Mouse (Mus musculus) left cerebral cortex, adult 9 months (tissue): ENCODE measurements around the gene Pik3ap1.
"Not testable (repeated sequence)": the region's sequence is repeated elsewhere in the genome, so short reads cannot be mapped to it uniquely, and the experiment has no call there.

Experiments used
- DNase-seq, 2 experiments: peaks; one replicate each; pipeline ENCODE4 v3.0.0; 2022; ENCODE audit warnings: low spot score in 2 of 2

The Pik3ap1 gene

DNA sequence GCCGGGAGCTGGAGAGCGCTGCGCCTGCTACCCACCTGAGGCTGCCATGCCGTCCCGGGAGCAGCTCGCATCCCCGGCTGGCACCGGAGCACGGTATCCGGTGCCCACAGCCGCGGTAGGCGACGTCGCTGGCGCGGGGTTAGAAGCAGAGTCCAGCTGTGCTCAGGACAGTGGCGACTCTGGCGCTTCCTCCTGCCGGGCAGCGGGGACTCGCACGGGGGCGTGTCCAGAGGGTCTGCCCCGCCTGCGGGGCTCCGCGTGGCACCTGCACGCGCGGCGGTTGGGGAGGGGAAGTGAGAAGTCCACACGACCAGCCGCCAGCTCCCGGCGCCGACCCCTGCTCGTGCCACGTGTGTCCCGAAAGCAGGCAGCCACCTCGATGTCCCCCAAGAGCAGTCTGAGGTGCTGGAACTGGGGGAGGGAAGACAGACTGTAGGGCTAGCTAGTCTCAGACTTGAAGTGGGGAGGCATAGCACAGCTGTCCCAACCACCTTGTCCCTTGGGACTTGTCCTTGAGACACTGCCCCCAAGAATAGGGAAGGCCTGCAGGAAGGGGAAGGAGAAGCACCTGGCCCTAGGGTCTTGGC, at the start of gene Pik3ap1:
TSS of gene Pik3ap1 (minus strand) at position 181 of the 587 bp plus-strand sequence.
- DNase-seq, result no peak

DNA sequence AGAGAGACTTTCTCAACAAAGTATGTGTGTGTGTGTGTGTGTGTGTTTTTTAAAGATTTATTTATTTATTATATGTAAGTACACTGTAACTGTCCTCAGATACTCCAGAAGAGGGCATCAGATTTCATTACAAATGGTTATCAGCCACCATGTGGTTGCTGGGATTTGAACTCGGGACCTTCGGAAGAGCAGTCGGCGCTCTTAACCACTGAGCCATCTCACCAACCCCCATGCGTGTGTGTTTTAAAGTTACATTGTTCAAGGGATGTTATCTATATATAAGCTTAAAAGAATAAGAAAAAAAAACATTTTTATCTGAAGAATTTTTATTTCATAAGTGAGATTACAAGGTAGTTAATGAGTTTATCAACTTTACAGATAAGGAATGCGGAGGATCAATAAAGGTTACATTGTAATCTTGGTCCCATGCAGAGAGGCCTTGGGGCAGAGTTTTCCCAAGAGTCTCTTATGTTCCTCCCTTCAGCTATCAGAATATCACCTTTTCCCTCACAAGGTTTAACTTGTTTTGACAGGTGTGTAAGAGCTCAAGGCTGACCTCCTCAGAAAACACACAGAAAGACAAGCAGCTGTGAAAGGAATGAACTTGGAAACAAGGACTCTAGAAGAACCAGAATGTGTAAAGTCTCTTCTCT, 46.7 kb upstream of the Pik3ap1 start:
- DNase-seq, result not testable (repeated sequence)

DNA sequence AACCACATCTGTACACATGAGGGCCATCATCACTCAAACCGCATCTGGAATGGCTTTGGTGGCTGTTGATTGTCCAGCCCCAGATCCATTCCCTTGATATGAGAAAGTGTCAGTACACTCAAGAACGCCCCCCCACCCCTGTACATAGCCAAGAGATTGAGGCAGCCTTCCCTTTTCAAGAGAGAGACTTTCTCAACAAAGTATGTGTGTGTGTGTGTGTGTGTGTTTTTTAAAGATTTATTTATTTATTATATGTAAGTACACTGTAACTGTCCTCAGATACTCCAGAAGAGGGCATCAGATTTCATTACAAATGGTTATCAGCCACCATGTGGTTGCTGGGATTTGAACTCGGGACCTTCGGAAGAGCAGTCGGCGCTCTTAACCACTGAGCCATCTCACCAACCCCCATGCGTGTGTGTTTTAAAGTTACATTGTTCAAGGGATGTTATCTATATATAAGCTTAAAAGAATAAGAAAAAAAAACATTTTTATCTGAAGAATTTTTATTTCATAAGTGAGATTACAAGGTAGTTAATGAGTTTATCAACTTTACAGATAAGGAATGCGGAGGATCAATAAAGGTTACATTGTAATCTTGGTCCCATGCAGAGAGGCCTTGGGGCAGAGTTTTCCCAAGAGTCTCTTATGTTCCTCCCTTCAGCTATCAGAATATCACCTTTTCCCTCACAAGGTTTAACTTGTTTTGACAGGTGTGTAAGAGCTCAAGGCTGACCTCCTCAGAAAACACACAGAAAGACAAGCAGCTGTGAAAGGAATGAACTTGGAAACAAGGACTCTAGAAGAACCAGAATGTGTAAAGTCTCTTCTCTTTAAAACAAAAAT, 41.2 kb upstream of the Pik3ap1 start:
- not testable (repeated sequence) for DNase-seq

DNA sequence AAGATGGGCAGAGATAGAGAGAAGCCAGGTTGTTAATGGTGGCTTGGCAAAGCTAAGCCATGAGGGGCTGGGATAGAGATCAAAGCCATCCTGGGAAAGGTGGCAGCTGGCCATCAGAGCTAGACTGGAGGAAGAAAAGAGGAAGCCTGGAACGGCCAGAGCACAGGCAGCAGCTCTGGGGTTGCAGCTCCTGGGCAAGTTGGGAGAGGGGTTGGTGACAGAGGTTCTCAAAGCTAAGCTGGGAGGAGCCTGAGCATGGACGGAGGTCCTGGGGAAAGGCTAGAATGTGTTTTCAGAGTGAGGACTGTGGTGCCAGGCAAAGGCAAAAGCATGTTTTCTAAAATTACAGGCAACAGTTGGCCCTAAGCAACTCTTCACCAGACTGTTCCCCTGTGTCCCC, 36.4 kb upstream of the Pik3ap1 start:
- no peak for DNase-seq

DNA sequence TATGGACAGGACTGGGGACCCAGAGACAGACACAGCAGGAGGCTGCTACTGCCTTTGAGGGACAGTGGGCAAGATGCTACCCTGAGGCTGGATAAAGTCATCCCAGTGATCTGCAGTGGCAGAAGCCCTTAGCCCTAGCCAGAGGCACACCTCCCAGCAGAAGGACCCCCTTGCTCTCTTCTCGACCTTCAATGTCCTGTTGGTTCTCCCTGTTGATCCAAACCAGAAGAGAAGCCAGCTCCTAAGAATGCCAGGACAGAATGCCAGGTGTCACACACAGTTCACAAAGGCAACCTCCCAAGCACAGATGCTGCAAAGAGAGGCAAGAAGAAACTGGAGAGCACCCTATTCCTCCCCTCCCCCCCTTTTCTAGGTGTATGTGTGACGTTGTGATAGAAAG, 33.9 kb upstream of the Pik3ap1 start:
- DNase-seq, result no peak

DNA sequence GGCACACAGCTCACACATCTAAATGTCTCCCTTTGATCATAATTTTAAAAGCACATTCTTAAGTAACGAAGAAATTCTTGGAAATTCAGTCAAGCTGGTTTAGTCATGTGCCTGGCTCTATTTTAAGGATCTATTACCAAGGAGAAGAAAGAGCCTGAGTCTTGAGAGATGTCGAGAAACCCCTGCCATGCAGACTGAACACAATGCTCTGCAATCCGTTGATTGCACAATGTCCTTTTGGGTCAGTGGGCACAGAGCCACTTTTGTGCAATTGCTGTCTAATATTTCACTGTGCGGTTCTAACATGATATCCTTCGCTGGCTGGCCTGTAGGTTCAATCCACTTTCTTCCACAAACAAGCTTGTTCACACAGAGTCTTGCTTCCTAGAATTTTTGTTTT, 33.1 kb upstream of the Pik3ap1 start:
- no peak for DNase-seq

DNA sequence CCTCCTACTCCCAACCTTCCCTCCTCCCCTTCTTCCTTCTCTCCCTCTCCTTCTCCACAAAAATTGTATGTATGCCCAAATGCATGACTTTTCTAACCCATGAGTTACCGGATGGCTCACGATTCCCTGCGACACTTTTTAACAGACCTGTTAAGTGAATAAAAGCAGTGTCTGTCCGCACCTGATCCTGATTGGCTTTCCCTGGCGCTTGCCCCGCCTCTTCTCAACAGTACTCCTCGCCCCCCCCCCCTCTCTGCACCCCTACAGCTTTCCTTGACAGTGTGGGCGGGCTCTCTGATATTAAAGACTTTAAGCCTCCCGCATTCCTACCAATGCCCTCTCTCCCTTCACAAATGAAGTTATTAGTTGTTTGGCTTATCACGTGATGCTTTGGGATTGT, 31.3 kb upstream of the Pik3ap1 start:
- no peak for DNase-seq

DNA sequence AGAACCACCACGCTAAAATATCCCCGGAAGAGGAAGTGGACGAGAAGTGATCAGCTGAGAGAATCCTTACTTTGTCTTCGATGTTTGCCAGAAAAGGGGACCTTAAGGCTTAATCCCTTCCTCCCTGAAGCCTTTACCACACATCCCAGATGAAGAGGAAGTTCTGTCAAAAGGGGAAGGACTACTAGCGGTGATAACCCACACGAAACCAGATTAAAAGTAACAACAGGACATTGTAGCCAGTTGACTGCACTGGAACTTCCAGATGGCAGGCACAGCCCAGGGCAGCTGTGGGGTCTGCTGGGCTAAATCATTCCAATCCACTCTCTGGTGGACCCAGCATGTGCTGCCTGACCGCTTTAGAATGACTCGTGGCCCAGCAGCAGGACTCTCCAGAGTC, 17.7 kb upstream of the Pik3ap1 start:
- no peak for DNase-seq

DNA sequence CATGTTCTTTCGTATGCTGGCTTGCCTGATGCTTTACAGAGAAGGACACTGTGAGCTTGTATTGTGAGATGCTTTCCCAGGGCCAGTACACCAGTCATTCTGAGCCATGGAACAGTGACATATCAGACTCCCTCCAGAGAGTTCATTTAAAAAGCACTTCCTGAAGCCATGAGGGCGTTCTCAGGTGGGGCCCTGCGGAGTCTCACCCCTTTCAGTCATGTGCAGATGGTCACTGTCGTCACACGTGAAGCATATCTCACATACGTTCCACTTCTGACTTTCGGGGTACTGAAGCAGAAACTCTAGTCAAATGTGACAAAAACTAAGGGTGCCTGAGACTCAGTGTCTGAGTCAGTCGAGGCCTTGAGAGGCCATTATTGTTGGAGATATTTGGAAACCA, 6.0 kb upstream of the Pik3ap1 start:
- no peak for DNase-seq

DNA sequence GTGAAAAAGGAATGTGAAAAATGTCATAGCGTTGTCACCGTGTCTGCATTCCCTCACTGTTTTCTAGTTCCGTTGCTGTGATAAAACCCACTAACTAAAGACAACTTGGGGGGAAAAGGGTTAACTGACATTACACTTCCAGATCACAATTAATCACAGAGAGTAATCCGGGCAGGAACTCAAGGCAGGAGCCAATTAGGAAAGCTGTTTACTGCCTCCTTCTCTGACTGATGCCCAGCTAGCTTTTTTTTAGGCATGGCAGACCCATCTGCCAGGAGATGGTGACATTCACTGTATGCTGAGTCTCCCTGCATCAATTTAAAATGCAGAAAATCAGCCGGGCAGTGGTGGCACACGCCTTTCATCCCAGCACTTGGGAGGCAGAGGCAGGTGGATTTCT, 4.4 kb upstream of the Pik3ap1 start:
- no peak for DNase-seq

DNA sequence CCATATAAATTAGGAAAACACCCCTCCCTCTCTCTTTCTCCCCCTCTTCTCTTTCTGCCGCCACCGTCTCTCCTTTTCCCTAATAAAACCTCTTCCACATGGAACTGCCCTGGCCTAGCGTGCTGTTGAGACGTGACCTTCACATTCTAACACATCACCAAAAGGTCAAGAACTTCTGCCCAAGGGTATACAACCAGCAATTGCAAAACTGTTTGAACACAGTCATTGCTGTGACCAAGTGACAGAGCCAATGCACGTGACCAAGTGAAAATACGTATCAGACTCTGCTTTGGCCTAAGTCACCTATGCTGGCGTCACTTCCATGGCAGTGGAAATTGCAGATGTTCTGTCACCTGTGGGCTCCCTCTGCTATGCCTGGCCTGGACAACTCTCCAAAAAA, 3.3 kb upstream of the Pik3ap1 start:
- DNase-seq, result no peak

DNA sequence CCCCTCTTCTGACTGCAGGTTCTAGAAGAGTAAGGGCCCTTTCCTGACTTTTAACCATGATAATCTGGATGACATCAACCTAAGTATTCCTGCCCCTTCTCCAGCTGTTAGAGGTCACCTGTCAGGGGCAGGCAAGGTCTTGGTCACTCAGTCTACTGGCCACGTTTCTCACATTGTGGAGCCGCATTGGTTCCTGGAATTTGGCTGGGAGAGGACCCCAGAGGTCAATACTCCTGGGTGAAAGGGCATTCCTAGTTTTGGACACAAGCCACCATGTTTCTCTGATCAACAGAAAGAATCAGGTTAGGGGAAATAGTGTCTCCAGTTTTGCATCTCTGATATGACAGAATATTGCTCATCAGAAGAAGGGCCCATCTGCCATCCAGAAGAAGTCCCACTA, 2.4 kb upstream of the Pik3ap1 start:
- DNase-seq, result no peak

DNA sequence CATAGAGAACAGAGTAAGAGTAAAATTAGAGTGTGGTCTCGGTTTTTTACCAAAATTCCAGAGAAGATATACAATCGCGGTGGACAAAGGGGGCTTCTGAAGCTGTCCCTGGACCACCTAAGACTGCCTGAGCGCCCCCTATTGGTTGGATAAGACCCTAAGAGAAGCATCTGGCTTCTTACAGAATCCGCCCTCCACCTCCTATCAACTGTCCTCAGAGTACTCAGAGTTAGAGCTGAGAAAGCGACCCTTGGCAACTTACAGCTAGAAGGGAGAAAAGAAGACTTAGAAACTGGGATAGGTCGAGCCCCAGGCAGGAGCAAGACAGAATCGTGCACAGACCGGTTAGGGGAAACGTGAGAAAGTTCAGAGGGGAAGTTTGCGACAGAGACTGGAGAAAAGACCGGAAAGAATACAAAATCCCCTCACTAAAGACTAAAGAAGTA, 473 bp downstream of the Pik3ap1 start:
- no peak for DNase-seq

DNA sequence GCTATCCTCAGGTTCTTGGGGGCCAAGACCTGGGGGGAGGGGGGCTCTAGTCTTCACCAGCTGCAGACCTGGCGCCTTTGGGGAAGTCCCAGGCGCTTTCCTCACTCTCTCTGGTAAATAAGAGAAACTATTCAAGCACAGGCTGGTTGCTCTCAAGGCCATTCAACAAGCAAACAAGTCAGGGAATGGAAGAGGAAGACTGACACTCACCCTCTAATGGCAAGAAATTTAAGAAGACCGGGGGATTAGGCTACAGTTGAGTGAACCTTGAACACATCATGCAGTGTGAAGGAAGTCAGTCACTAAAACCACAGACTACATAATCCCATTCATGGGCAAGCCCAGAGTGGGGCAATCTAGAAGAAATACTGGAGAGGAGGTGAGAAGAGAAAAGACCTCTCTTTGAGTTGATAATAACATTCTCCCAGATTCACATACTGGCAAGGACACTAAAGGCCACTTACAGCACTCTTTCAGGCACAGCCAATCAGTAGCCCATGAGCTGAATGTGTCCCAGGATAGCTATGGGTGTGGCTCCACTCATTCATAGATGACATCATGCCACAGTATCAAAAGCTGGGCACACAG, 2.4 kb downstream of the Pik3ap1 start:
- DNase-seq, result no peak

DNA sequence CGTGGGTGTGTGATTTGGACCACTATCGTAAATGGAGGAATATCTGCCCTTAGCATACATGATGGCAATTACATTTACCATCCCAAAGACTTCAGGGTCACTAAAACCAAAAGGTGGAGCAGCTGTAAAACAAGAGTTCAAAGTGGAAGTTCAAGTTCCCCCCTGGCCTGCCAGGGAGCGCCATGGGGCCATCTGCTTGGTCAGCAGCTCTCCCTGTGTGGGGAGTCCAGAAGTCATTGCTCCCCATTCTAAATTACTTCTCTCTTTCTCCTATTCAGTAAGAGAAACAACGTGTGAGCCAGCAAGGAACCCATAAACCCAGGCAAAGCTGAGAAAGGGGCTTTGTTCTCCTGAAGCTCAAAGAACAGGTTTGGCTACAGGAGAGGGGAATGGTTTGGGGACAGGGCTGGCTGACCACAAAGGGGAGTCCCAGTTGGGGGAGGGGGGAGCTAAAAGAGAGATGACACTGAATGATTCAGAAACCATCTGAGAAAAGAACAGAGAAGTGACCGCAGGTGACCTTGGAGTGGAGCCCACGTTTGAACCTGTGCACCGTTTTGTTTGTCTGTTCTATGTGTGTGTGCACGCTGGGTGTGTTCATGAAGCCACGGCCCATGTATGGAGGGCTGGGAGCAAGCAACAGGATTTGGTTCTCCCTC, 3.2 kb downstream of the Pik3ap1 start:
- no peak for DNase-seq

DNA sequence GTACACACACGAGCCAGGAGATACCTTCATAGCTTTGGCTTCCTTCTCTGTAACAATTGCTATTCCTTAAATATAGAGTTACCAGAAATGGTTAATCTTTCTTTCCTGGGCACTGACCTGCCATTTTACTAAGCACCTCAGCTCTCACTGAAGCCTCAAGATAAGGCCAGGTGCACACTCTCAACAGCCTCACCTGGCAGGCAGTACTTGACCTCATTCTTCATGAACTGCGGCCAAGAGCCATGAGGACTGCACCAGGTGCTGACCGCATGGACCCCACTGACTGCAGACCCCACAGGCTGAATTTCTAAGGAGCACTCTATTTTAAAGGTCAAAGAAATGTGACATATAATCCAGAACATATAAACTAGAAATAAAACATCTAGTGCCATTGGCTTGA, 5.7 kb downstream of the Pik3ap1 start:
- DNase-seq, result no peak

DNA sequence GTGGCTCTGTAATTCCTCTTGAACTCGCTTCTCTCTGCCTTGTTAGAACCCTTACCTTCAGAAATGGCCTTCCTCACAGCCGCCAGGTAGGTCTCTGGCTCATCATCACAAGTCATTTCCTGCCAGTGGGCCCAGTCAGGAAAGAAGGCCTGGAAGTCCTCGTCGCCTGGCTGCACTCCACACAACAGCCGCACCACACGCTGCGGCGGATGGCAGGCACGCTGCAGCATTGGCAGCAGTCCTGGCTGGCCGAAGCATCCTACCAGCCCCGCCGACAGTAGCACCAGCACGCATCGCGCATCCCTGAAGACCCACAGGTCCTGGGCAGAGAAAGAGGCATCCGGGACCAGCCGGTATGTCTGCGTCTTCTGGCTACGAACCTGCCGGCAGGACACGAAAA, 9.1 kb downstream of the Pik3ap1 start:
- DNase-seq, result no peak

DNA sequence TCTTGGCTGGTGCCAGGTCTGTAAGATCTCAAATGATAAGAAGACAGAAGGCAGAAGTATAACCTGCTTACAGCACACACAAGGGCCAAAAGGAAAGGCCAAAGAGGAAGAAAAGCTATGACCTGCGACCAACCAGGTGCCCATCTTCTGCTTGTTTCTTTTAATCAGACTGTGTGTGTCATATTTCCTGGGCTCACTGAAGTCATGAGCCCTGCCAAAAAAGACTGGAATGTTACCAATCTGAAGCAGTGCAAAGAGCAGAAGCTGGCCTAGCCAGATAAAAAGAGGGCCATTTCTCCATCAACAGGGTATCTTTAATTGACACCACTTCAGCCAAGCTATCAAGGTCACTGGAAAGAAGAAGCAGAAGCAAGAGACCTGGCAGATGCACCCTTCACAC, 9.8 kb downstream of the Pik3ap1 start:
- no peak for DNase-seq

DNA sequence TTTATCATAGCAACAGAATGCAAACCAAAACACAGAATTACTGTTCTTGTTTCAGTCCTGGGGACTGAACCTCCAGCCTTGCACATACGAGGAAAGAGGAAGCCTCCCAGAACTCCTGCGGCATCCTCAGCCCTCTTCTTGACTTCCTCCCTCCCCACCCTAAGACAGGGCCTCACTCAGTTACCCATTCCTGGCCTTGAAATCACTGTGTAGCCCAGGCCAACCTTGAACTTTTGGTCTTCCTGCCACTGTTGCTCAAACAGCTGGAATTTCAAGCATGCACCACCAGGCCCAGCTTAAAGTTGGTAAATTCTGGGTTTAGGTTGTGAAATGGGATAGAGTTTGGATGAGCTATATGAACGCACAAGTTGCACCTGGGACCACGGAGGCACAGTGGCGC, 10.2 kb downstream of the Pik3ap1 start:
- DNase-seq, result no peak

DNA sequence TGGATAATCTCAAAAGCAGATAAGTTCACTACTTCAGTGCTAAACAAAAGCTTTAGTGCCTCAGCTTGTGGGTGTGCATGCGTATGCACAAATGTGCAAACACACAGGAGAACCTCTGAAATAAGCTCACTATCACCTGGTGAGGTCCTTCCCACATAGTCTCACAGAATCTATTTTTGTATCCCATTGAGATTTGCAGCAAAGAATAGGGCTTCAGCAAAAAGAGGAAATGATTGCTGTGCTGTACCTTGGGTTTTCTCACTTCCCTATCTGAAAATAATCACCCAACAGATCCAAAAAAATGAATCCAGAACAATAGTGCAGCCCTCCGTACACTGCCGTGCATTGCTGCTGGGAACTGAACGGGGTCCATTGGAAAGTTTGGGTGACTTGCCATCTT, 12.6 kb downstream of the Pik3ap1 start:
- DNase-seq, result no peak

DNA sequence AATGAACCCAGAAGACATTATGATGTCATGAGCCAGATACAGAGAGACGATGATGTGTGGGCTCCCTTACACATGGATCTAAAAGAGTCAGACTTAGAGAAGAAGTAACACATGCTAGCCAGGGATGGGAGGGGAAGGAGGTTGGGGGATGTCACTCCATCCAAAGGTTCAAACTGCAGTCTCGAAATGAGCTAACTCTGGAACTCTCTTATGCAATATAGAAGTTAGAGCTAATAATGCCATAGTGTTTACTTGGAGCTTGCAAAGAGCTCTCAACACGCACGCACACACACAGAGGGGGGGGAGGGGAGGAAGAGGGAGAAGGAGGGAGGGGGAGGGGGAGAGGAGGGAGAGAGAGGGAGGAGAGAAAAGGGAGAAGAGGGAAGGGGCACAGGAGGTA, 13.5 kb downstream of the Pik3ap1 start:
- DNase-seq, result no peak
